Mouse (Mus musculus): ENCODE results near the gene Casp9. TPM values are rescaled to one million over a fixed set of nuclear protein-coding genes. Genes with fewer than 3 reads are reported as not detected.

Casp9 gene
- total and polyA plus RNA-seq, 2 experiments from 2014 or later, result 17.6 to 26.9 TPM

DNA sequence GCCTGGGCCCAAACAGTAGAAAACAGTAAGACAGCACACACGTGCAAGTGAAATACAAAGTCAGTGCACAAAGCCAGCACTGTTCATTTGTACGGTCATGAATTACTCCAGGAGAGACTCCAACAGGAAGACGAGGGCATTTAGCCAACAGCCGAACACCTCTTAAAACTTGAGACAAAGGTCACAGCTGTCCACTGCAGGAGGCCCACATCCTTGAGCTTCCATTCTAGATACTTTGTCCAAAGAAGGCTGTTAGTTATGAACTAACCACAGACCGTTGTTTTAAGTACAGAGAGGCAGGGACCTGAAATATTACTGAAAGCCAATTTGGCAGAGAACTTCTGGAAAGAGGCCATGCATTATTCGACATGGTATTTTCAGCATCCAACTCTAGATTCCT is 6.4 kb upstream of the Casp9 start:
- no peak for TF ChIP-seq CTCF (IDR thresholded peaks at IDR 0.05)
- no peaks in the 10 kb centered on the region for H3K9me3 ChIP-seq (ENCODE audit: low read length)
- H3K27ac ChIP-seq (ENCODE audit: low read depth, low read length), result no peak overlapping the region
- no peaks in the 10 kb centered on the region for H3K4me1 ChIP-seq (ENCODE audit: insufficient read depth, low read length)
- no peak overlapping the region for H3K4me2 ChIP-seq (ENCODE audit: low read depth, low read length, poor library complexity, severe bottlenecking)
- H3K36me3 ChIP-seq (ENCODE audit: insufficient read depth, low read length), result peaks cover 32% of the 10 kb centered on the region
- H3K27me3 ChIP-seq (ENCODE audit: insufficient read depth, low read length), result no peaks in the 10 kb centered on the region
- ATAC-seq (ENCODE audit: low FRiP score) (no peak), DNase-seq (ENCODE audit: low spot score) (no peak)
- no peak overlapping the region for H3K9ac ChIP-seq (replicated peaks; ENCODE audit: low read length, poor library complexity, severe bottlenecking)
- no peak overlapping the region for H3K4me3 ChIP-seq (ENCODE audit: low read depth, low read length)
- WGBS, result 76% methylated on average over 6 of the region's 6 CpGs

DNA sequence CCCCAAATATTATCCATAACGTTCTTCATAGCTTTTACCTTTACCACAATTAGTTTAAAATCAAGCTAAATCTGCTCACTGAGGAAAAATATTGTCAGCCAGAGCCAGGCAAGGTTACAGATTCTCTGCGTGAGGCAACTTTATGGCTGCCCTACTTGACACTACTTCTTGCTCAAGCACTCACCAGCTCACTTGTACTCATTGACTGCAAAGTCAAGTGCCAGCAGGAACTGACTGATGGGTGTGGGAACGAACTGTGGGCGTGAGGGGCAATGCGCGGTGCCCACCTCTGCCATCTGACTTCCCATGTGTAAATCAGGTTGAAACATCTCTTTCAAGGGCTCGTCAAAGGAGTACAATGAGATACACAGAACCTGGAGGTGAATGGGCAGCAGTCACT is 6.0 kb upstream of the Casp9 start:
- Histone ChIP-seq H3K36me3 (ENCODE audit: insufficient read depth, low read length) (peaks cover 28% of the 10 kb centered on the region), H3K27me3 (ENCODE audit: insufficient read depth, low read length) (no peaks in the 10 kb centered on the region), H3K4me1 (ENCODE audit: insufficient read depth, low read length) (no peaks in the 10 kb centered on the region), H3K27ac (ENCODE audit: low read depth, low read length) (no peak overlapping the region), H3K4me3 (ENCODE audit: low read depth, low read length) (no peak overlapping the region), H3K4me2 (ENCODE audit: low read depth, low read length, poor library complexity, severe bottlenecking) (no peak overlapping the region), H3K9me3 (ENCODE audit: low read length) (no peaks in the 10 kb centered on the region), H3K9ac (replicated peaks; ENCODE audit: low read length, poor library complexity, severe bottlenecking) (no peak overlapping the region)
- TF ChIP-seq CTCF (IDR thresholded peaks at IDR 0.05), result no peak
- DNase-seq (ENCODE audit: low spot score), result no peak
- WGBS, result 95% methylated on average over 7 of the region's 7 CpGs
- ATAC-seq (ENCODE audit: low FRiP score), result no peak

- H3K4me1 ChIP-seq (ENCODE audit: insufficient read depth, low read length), result no peaks in the 10 kb centered on the region
- DNase-seq (ENCODE audit: low spot score) (no peak), ATAC-seq (ENCODE audit: low FRiP score) (no peak)
- H3K27me3 ChIP-seq (ENCODE audit: insufficient read depth, low read length), result no peaks in the 10 kb centered on the region
- H3K27ac ChIP-seq (ENCODE audit: low read depth, low read length), result peak overlapping the region; percentile 88
- peak overlapping the region; percentile 87 for H3K4me2 ChIP-seq (ENCODE audit: low read depth, low read length, poor library complexity, severe bottlenecking)
- H3K36me3 ChIP-seq (ENCODE audit: insufficient read depth, low read length), result peaks cover 9% of the 10 kb centered on the region; the same call in 1 of the 2 replicates
- peak overlapping the region; percentile 93 for H3K9ac ChIP-seq (replicated peaks; ENCODE audit: low read length, poor library complexity, severe bottlenecking)
- no peak for TF ChIP-seq CTCF (IDR thresholded peaks at IDR 0.05)
- H3K4me3 ChIP-seq (ENCODE audit: low read depth, low read length), result peak overlapping the region; percentile 98
- H3K9me3 ChIP-seq (ENCODE audit: low read length), result no peaks in the 10 kb centered on the region
- 53% methylated on average over 3 of the region's 3 CpGs for WGBS
These were observed 3.7 kb upstream of the Casp9 start for GRCm38 (mm10) chr4:141789564-141790218.

- TF ChIP-seq CTCF (IDR thresholded peaks at IDR 0.05), result peak; percentile 55
- H3K36me3 ChIP-seq (ENCODE audit: insufficient read depth, low read length), result 0 out of 2 replicates have a peak, but pooled peaks cover 5% of the 10 kb centered on the region
- H3K9me3 ChIP-seq (ENCODE audit: low read length), result no peaks in the 10 kb centered on the region
- H3K27ac ChIP-seq (ENCODE audit: low read depth, low read length), result peak within 1 kb of the TSS; percentile 88
- peak within 1 kb of the TSS; percentile 87 for H3K4me2 ChIP-seq (ENCODE audit: low read depth, low read length, poor library complexity, severe bottlenecking)
- peak; percentile 89 for ATAC-seq (ENCODE audit: low FRiP score)
- H3K4me3 ChIP-seq (ENCODE audit: low read depth, low read length), result peak within 1 kb of the TSS; percentile 98
- WGBS, result under 1% methylated on average over 34 of the region's 42 CpGs
- no peaks in the 10 kb centered on the region for H3K27me3 ChIP-seq (ENCODE audit: insufficient read depth, low read length)
- H3K9ac ChIP-seq (replicated peaks; ENCODE audit: low read length, poor library complexity, severe bottlenecking), result peak within 1 kb of the TSS; percentile 93
- DNase-seq (ENCODE audit: low spot score), result peak; percentile 100
- H3K4me1 ChIP-seq (ENCODE audit: insufficient read depth, low read length), result peaks cover 7% of the 10 kb centered on the region; the same call in 1 of the 2 replicates
These were observed 2.9 kb upstream of the Casp9 start, which contains the start of gene Dnajc16 for GRCm38 (mm10) chr4:141790524-141790990. Dnajc16 (minus strand) TSS chr4:141790931.

DNA sequence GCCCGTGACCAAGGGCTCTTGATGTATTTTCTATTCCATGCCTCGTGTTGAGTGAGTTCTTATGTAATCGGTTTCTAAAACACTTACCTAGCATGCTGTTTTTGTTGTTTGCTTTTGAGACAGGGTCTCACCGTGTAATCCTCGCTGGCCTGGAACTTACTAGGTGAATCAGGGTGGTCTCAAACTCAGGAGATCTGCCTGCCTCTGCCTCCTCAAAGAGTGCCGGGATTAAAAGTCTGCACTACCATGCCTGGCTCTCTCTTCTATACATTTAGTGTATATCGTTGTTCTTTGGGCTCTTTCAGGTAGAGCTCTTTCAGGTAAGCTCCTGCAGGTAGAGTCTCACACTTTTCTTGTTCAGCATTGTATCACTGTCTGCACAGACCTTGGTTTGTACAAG is 1.9 kb upstream of the Casp9 start:
- Histone ChIP-seq H3K36me3 (ENCODE audit: insufficient read depth, low read length) (0 out of 2 replicates have a peak, but pooled peaks cover under 1% of the 10 kb centered on the region), H3K9ac (replicated peaks; ENCODE audit: low read length, poor library complexity, severe bottlenecking) (no peak overlapping the region), H3K9me3 (ENCODE audit: low read length) (no peaks in the 10 kb centered on the region), H3K4me1 (ENCODE audit: insufficient read depth, low read length) (peaks cover 7% of the 10 kb centered on the region; the same call in 1 of the 2 replicates), H3K4me2 (ENCODE audit: low read depth, low read length, poor library complexity, severe bottlenecking) (no peak overlapping the region), H3K4me3 (ENCODE audit: low read depth, low read length) (no peak overlapping the region), H3K27ac (ENCODE audit: low read depth, low read length) (no peak overlapping the region), H3K27me3 (ENCODE audit: insufficient read depth, low read length) (no peaks in the 10 kb centered on the region)
- no peak for TF ChIP-seq CTCF (IDR thresholded peaks at IDR 0.05)
- DNase-seq (ENCODE audit: low spot score) (no peak), ATAC-seq (ENCODE audit: low FRiP score) (no peak)
- WGBS, result 90% methylated on average over 7 of the region's 7 CpGs

DNA sequence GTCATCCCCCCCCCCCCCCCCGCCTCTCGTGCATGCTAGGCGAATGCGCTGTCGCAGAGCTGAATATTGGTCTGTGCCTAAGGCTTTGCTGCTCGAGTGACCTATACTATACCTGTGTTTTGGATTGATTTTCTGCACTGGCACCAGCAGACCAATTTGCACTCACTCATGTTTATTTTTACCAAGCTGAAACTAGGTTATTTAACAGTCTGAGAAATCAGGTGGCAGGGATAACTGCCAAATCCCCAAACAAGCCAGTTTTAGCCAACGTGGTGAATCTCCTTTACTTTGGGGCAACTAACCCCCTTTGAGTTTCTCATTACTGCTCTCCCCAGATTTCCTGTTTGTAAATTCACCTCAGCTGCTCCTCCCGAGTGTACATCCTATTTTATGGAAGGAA is 1.5 kb upstream of the Casp9 start:
- Histone ChIP-seq H3K4me3 (ENCODE audit: low read depth, low read length) (no peak overlapping the region), H3K27me3 (ENCODE audit: insufficient read depth, low read length) (no peaks in the 10 kb centered on the region), H3K9me3 (ENCODE audit: low read length) (no peaks in the 10 kb centered on the region), H3K4me2 (ENCODE audit: low read depth, low read length, poor library complexity, severe bottlenecking) (no peak overlapping the region), H3K4me1 (ENCODE audit: insufficient read depth, low read length) (peaks cover 7% of the 10 kb centered on the region; the same call in 1 of the 2 replicates), H3K36me3 (ENCODE audit: insufficient read depth, low read length) (peaks cover 4% of the 10 kb centered on the region), H3K27ac (ENCODE audit: low read depth, low read length) (no peak overlapping the region), H3K9ac (replicated peaks; ENCODE audit: low read length, poor library complexity, severe bottlenecking) (no peak overlapping the region)
- WGBS, result 87% methylated on average over 8 of the region's 8 CpGs
- TF ChIP-seq CTCF (IDR thresholded peaks at IDR 0.05), result no peak
- no peak for DNase-seq (ENCODE audit: low spot score)
- no peak for ATAC-seq (ENCODE audit: low FRiP score)
